Mouse (Mus musculus) retina, postnatal 7 days (tissue): ENCODE measurements at regions not wholly inside any gene's neighbourhood (a gene's known extent, or its start where the extent isn't known, plus 50 kb on each side); places are given as distances from the start of the nearest gene placed in this dataset.
A peak's percentile ranks its signal among the peaks of the same experiment; 100 is the strongest.
"Not testable (repeated sequence)": the region's sequence is repeated elsewhere in the genome, so short reads cannot be mapped to it uniquely, and the experiment has no call there.

Experiments
- DNase-seq: peaks from one replicate; pipeline ENCODE4 v3.0.0-alpha.2; 2012; ENCODE audit warnings: low read depth, low spot score

DNA sequence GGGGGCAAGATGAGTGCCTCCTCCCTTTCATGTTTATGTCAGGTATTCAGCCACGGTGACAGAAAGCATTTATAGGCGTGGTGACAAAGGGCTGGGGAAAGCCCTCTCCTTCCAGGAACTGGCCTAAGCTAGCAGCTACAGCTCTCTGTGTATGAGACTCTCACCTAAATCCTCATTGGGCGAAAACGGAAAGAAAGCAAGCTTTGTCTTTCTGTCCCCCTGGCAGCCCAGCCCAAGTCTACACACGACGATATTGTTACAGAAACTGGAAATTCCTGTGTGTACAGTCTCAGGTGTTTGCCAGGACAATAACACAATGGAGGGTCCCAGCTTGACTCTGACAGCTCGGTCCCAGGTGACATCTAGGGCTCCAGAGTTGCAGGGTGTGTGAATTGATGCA lies 60.0 kb downstream of the Dact2 start:
- DNase-seq, result no peak

DNA sequence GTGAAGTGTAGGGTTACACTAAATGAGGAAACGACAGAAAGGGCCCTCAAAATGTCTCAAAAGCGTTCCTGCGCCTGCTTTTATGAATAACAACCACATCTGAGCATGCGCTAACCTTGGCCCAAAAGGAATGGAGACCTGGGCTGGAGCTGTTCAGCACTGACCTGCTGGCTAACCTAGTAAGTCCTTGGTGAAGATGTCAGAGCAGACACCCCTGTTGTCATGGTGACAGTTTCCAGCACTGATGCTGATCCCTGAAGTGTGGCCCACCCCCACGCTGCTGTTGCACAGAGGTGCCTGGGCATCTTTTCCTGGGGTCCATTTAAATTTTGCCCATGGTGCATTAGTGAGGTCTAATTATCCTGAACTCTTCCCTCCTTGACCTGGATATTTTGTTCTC lies 62.4 kb downstream of the Dact2 start:
- no peak for DNase-seq

DNA sequence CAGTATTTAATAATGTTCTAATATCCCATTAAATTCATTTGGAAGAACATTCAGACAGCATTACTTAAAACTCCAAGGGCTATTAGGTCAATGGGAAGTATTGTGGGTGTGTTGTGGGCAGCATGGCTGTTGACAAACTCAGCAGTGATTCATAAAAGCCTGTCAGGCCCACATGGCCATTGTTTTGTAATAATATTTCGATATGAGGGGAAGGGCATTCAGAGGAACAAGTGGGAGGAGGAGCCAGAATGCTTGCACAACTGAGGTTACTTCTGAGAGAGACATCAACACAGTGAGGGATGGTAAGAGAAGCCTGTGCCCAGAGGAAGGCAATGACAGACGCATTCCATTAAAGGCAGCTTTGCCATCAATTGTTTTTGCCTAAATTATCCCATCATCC lies 63.8 kb downstream of the Dact2 start:
- no peak for DNase-seq

DNA sequence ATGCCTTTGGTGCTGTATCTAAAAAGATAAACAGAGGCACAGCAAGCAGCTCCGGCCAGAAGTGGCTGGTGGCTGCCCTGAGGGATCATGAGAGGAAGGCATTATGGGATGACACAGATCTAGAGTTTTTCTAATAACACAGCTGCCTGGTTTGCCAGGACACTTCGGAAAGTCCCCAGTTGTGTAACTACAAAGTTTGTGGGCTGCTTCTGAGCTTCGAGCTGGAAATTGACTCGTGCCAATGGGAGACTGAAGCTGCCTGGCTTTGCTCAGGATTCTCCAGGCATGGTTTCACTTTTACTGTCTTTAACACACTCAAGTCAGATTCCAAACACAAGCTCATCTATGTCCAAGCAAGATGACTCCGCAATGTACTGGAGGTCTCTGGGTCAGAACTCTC lies 65.2 kb downstream of the Dact2 start:
- DNase-seq, result no peak

DNA sequence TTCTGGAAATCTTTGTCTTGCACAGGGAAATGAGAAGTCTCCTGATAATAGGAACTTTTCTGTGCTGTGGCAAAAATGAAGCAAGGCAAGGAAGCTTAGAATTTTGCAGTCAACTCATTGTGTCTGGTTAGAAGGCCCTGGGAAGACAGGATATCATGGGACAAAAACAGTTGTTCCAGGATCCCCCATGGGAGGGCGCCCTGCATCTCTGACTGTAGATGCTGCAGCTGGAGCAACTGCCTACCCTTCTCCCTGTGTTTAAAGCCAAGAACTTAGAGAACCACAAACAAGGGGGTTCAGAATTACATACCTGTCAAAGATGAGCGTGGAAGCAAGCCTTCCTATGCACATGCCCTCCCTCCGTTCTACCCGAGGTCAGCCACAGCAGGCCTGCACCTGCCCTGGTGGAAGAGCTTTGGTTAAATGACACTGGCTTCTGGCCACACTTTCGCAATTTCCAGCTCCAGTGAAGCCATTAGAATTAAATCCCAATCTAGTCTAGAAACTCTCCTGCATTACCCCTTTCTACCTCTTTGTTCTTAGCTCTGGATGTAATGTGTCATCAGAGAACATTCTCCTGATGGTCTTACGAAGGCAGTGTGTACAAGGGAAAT lies 67.3 kb downstream of the Dact2 start:
- no peak for DNase-seq

DNA sequence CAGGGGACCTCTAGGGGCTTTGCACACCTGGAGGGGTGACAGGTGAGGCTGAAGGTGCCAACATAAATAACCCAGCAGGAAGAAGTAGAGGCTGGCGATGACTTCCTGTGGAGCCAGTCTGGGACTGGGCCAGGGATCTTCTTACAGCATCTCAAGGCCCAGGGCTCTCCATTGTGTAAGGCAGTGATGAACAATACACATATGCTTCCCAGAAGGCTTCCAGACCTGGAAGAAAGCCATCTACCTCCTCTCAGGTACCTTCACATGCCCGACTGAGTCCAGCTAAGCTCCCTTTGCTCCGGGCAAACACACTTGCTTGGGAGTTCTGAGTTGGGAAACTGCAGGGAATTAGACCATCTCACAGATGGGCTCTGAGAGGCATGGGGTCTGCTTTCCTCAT lies 69.5 kb downstream of the Dact2 start:
- no peak for DNase-seq

DNA sequence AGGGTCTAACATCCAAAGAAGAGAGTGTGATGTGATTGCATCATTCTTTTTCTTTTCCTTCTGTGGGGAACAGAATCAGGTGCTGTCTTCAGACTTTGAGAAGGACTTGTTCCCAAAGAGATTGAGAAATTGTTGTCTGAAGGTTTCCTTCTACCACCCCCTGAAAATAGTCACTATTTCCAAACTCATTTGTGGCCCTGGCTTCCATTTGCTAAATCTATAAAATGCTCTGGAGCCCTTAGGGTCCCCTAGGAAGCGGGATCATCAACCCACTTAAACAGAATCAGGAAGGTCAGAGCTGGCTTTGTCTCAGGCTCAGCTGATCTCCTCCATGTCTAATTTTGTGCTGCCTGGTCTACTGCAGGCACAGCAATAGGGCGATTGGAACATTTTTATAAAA lies 70.1 kb downstream of the Dact2 start:
- no peak for DNase-seq

DNA sequence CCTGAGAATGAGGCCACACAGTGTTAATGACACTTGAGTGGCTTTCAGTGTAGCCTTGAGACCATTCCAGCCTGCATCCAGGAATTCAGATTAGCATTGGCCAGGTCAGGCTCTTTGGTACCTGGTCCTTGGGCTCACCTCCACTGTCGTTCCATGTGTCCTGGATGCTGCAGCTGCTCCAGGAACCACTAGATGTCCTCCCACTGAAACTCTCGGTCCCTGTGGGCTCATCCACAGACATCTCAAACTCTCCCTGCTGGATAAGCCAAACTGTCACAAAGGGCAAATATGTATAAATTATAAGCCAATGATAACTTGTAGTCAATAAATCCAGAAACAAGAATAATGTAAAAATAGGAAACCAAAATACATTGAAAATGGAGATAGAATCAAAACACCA lies 67.7 kb upstream of the Gm7358 start:
- not testable (repeated sequence) for DNase-seq

DNA sequence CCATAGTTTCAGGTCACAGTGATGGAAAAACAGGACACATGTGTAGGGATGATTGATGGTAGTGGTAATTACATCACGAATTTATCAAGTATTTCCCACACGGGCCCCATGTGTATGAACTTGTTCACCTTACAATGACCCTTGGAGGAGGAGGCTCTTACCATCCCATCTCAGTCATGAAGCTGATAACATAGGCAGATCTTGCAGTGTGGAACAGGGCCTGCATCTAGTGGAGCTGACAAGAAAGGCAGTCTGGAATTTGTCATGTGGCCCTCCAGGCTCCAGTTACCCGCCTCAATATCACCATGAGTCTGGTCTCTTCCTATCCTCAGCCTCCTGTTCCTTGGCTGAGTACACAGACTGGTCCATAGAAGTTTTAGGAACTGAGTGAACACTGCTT lies 59.5 kb upstream of the Gm7358 start:
- no peak for DNase-seq

DNA sequence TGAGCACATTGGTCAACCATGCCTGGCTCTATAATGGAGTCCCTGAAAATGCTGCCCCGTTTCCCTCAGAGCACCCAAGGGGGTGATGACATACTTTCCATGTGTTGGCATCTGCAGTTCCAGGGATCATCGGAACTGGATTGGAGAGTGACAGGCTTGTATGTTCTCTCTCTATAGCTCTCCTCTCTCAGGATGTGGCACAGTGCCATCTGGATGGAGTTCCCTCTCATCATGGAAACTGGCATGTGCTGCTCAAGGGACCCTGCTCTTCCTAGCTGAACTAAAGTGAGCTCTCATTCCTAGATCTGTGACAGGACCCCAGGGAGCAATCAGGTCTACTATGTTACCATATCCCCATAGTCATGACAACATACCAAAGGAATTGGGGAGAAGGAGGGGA lies 56.9 kb upstream of the Gm7358 start:
- DNase-seq, result no peak

DNA sequence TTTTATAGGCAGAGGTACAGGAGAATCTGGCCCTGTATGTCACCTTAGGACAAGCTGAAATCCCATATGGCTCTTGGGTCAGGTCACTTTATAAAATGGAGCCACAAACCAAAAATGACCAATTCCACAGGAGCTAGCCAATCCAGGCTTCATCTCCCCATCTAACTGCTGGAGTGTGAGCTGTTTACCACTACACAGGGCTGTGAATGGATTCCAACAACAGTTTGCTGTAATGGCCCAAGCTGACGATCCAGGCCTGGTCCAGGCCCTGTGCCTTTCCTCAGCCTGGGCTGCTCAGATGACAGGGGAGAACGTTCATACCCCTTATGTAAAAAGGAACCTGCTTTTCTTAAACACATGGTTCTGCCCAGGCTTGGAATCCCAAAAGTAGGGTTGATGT lies 55.5 kb upstream of the Gm7358 start:
- DNase-seq, result no peak

DNA sequence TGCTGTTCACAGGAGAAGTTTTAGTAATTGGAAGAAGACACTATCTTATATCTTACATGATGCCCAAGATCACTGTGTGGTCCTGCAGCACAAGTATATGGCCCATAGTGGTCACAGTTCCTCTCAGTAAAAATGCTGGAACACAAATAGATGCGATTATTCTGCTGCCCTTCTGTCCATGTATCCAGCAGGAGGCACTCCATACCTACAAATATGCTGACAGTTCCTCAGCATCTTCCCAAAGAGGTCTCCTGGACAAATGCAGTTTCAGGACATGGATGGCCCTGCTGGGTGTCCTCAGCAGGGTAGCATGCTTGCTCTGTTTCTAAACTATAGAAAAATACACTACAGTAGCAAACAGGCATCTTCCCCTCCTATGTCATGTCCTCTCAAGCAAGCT lies 52.4 kb upstream of the Gm7358 start:
- peak; percentile 6 for DNase-seq
